Mouse (Mus musculus) left cerebral cortex, adult 2 months (tissue): ENCODE measurements at regions not wholly inside any gene's neighbourhood (a gene's known extent, or its start where the extent isn't known, plus 50 kb on each side); places are given as distances from the start of the nearest gene placed in this dataset.

ENCODE experiments used
- DNase-seq, 2 experiments: peaks; one replicate each; pipeline ENCODE4 v3.0.0; 2021 to 2022; ENCODE audit warnings: low spot score in 2 of 2, mixed read lengths in 1 of 2; ENCODE audit errors: extremely low spot score in 1 of 2
- H3K27ac ChIP-seq: fragments of 200-600 bp; 2 replicates; pipeline ENCODE4 v1.8.1; 2022
- H3K4me3 ChIP-seq: fragments of 200-600 bp; 2 replicates; pipeline ENCODE4 v1.8.1; 2022
- CTCF ChIP-seq: fragments of 200-600 bp; IDR thresholded peaks from 2 replicates; pipeline ENCODE4 v1.8.1; 2022; ENCODE audit warnings: antibody characterized with exemption, mild to moderate bottlenecking, moderate library complexity
- intact Hi-C: fragments of 180-260 bp; cut with DNase I; formaldehyde crosslinking; loops from one replicate; pipeline ENCODE4 v1.15.1; 2025

DNA sequence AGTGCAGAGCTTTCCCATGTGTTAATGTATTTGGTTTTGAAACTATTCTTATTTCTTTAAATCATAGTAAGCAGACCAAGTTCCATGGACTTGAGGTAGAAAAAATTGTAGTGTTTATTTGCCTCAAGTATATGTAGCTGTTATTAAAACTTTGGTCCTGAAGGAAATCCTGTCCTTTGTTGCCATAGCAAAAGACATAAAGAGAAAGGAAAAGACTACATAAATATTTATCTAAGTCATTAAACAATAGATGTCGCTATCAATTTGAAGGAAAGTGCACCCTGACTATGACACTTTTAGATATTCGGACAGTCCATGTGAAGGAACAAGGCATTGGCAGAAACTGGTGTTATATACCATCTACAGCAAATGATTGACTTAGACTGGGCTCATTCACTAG, 737.7 kb upstream of the Adgrl4 start:
- no peak for TF ChIP-seq CTCF
- Histone ChIP-seq H3K4me3 (no peak overlapping the region), H3K27ac (no peak overlapping the region)
- no peak for DNase-seq
- intact Hi-C loops = no loop called here
